Mouse (Mus musculus) urinary bladder, postnatal 4 days (tissue): ENCODE results near the gene Cacnb4.

Source experiments
- DNase-seq, 2 experiments: peaks; one replicate each; pipeline ENCODE4 v3.0.0; 2021 to 2022; ENCODE audit warnings: low spot score in 2 of 2

The Cacnb4 gene

GRCm38 (mm10) chr2:52604651-52605020 is 72.0 kb downstream of the Cacnb4 start:
- DNase-seq, result no peak

DNA sequence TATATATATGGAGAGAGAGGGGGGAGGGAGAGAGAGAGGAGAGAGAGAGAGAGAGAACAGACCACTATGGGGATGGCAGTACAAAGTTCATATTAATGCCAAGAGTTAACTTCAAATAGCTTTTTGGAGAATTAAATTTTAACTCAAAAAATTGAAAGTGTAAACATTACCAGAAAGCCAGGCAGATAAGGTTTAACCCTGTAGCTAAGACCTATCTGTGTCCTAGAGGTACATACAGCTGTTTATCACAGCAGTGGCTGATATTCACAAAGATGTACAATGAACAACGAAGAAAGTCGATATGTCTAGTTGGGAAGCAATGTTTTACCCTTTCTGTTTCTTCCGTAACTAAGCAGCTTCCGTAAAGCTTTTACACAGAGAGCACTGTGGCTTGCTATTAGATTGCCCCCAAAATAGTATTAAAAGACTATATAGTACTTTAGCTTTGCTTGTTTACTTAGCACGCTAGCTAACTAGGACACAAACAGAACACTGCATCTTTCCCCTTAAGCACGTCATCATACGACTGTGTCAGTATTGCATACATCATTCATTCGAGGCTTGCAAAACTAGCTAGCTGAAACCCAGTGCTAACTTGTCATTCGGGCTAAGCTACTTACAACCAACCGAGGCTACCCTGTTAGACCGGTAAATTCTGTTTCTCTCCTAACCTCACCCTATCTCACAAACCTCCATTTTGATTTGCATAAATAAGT is 72.5 kb downstream of the Cacnb4 start:
- DNase-seq, result no peak

DNA sequence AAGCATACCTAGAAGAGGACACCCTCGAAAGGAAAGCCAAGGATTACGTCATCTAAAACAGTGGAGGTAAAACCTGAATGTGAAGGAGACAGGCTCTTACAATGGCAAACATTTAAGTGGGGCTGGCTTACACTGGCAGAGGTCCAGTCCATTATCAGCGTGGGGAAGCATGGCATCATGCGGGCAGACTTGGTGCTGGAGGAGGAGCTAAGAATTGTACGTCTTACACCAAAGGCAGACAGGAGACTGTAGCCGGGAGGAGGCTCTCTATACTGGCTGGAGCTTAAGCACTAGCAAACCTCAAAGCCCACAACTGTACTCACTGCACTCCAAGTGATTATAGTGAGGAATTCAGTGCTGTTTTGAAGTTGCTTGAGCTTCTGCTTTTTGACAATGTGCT is 73.2 kb downstream of the Cacnb4 start:
- no peak for DNase-seq

- no peak for DNase-seq
These were observed 73.7 kb downstream of the Cacnb4 start for GRCm38 (mm10) chr2:52602921-52603320.

- DNase-seq, result no peak
These were observed 74.4 kb downstream of the Cacnb4 start for GRCm38 (mm10) chr2:52602228-52602627.

GRCm38 (mm10) chr2:52597511-52597910 is 79.1 kb downstream of the Cacnb4 start:
- no peak for DNase-seq

DNA sequence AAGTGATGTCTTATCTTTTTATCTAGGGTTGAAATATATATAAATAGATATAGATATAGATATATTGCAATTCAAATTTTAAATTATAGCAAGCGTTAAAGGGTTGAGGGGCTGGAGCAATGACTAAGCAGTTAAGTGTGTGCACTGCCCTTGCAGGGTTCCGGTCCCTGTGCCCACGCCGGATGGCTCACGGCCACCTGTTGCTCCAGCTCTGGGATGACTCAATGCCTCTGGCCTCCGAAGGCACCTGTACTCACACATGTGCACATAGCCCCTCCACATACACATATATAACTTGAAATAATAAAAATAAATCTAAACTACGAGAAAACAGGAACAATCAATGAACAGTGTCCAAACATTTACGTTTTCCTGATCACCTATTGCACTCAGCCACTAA is 82.8 kb downstream of the Cacnb4 start:
- no peak for DNase-seq

GRCm38 (mm10) chr2:52593260-52593659 is 83.4 kb downstream of the Cacnb4 start:
- no peak for DNase-seq

DNA sequence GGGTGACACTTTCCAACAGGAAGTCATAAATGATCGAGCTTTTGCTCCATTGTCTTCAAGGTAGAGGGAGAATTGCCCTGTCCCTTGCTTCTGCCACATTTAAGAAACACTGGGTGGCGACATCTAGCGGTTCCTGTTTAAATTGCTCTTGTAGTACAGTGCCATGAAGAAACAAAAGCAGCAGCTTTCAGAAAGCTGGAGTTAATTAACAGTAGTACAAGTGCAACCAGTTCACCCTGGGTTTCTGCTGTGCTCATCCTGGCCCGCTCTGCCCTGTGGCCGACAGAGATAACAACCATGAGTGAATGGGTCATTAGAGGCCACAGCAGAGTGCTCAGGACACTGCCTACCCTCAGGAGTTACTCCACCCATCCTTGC is 85.7 kb downstream of the Cacnb4 start:
- DNase-seq, result peak; percentile 41 to 69

GRCm38 (mm10) chr2:52590340-52590969 is 86.2 kb downstream of the Cacnb4 start:
- DNase-seq, result no peak

- no peak for DNase-seq
These were observed 87.1 kb downstream of the Cacnb4 start for GRCm38 (mm10) chr2:52589514-52589913.

- DNase-seq, result no peak
These were observed 91.2 kb downstream of the Cacnb4 start for GRCm38 (mm10) chr2:52585384-52585783.

DNA sequence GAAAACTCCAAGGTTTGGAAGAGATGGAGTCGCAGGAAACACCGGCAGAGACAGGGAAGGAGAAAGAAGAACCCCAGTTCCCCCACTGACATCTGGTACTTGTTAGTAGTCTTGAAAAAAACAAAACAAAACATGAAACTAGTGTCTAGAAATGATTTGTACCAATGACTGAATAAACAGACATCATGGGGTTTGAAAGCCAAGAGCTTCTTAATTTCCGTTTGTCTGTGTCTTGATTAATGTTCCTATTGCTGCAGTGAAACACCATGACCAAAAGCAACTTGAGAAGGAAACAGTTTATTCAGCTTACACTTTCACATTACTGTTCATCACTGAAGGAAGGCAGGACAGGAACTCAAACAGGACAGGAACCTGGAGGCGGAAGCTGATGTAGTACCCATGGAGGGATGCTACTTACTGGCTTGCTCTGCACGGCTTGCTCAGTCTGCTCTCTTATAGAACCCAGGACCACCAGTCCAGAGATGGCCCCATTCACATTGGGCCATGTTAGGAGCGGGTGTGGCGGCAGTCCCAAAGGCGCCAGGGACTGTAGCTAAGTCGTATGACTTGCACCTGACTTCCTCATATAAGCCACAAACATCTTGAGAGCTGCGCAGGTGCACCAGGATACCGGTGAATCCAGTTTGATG is 95.4 kb downstream of the Cacnb4 start:
- DNase-seq, result no peak

- peak in 1 of 2 experiments; percentile 47 for DNase-seq
These were observed 95.9 kb downstream of the Cacnb4 start for GRCm38 (mm10) chr2:52580697-52581096.

GRCm38 (mm10) chr2:52578846-52579245 is 97.8 kb downstream of the Cacnb4 start:
- peak in 1 of 2 experiments; percentile 33 for DNase-seq

DNA sequence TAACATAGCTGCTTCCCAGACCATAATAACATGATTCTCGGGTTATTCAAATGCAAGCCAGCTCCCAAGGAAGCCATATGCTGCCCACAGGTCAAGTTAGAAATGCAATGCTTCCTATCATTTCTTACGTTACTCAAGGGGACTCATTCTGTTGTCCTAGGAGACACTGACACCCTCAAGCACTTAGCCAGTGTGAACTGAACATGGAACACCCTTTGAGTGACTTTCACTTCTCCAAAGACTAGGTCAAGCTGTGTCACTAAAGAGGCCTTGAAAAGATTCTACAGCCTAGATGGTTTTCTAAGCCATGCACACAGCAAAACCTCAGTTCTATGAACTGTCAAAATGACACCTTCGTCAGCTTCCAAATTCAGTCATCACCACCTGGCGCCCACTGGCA is 98.9 kb downstream of the Cacnb4 start:
- no peak for DNase-seq

- no peak for DNase-seq
These were observed 100.1 kb downstream of the Cacnb4 start for GRCm38 (mm10) chr2:52576546-52576945.

- no peak for DNase-seq
These were observed 100.9 kb downstream of the Cacnb4 start for GRCm38 (mm10) chr2:52575637-52576175.

DNA sequence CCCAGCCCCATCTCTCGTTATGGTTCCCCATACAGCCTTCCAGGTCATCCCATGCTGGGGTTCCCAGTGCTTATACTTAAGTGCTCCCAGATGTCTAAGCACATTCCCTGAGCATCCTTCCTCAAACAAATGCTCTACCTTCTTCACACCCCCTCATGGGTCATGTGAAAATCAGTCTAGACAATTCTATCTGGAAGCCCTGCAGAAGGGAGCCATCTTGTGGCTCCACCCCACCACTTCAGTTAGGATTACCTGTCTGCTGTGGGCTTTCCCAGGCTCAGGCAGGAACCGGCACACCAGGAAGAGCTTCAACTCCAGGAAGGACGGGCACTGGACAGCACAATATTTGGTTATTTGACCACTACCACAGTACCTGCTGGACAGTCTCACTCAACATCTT is 101.7 kb downstream of the Cacnb4 start:
- DNase-seq, result no peak

- DNase-seq, result no peak
These were observed 104.4 kb downstream of the Cacnb4 start for GRCm38 (mm10) chr2:52572221-52572620.

DNA sequence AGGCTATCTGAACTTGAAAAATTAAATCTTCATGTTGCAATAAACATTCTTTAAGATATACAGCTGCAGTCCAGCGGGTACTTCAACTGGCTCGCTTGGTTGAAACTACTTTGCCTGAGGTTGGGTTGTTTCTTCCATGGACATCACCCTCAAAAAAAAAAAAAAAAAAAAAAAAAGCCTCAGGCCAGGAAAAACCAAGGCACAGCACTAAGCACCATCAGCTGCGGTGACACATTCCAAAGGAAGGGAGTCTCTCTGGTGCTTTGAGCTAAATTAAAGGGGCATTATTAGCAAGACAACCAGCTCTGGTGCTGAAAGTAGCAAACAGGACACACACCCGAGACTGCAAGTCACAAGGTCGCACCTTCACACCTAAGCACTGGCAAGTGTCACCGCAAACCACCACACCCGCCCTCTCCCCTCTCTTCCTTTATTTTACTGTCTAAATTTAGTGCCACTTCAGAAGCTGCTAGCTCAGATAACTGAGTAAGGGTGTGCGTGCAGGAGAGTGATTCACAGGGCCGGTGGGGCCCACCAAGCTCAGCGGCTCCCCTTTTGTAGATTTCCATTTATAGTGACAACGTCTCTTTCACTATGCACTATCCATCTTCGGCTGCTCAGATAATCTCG is 105.2 kb downstream of the Cacnb4 start:
- no peak for DNase-seq

DNA sequence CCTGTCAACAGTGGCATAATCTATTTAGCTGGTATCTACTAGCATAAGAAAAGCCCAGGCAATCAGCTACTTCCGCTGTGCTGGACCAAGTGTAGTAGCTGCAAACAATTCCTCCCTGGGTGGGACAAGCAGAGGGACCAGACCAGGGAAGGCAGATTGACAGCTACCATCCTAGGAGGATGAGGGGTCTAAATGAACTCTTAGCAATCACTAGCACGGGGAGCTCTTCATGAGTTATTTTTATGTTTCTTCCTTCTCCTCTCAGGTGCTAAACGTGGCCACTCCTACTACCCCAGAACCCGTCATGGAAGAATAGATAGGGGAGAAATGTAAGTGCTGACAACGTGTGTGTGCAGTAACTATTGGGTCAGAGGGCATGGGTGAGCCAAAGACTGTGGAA is 105.8 kb downstream of the Cacnb4 start:
- no peak for DNase-seq
